23 mouse cellular contexts compared by ENCODE assay signal in the genomic region with DNA sequence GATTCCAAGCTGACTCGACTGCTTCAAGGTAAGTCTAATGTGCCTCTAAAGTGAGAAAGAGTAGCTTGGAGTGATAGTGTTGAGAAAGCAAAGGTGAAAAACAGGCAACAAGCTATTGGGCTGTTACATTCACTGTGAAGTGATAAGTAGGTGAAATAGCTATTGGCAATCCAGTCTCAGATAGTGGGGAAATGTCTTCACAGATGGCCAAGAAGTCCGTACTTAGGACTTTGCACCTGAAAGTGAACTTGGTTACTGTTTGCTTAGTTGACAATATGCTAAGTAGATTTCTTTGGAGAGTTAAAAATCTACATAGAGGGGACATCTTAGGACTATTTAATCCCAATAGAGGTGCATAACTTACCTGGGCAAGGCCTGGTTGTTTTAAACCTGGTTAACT. TPM values are rescaled to one million over a fixed set of nuclear protein-coding genes. Genes with fewer than 3 reads are reported as not detected.
"Had no signal": no experiment of that assay in that cellular context is flagged by ENCODE, and none has a peak within 500 bp of the region (broad histone marks: within the 10 kb centered on the region; RNA-seq: fewer than 3 reads in every experiment).

No protein-coding gene starts in this region.

- ATAC-seq: hindbrain, embryonic 16.5 days had no signal

- H3K9ac ChIP-seq: liver, embryonic 15.5 days; lung, embryonic 15.5 days had no signal

- H3K4me3 ChIP-seq: left cerebral cortex, adult 2 months; liver, embryonic 15.5 days; lung, embryonic 15.5 days had no signal

- H3K27ac ChIP-seq: kidney, postnatal 0 days; left cerebral cortex, adult 2 months; liver, embryonic 15.5 days; lung, embryonic 15.5 days; stomach, postnatal 0 days had no signal

- H3K4me2 ChIP-seq: liver, embryonic 11.5 days; liver, embryonic 15.5 days; lung, embryonic 15.5 days; midbrain, embryonic 11.5 days had no signal

- H3K4me1 ChIP-seq: liver, embryonic 15.5 days; lung, embryonic 15.5 days had no signal

- H3K9me3 ChIP-seq: liver, embryonic 15.5 days; lung, embryonic 15.5 days had no signal

- H3K27me3 ChIP-seq: liver, embryonic 15.5 days; lung, embryonic 15.5 days had no signal

- DNase-seq: layer of hippocampus, postnatal 36 days; lung, adult 18-20 months; lung, postnatal 14 days; lung, postnatal 4 days; midbrain, embryonic 14.5 days; right cerebral cortex, postnatal 14 days; right cerebral cortex, postnatal 4 days; thymus, adult 2 months; thymus, postnatal 14 days; thymus, postnatal 4 days had no signal

RNA-seq across cellular contexts. Expression of gene Arr3, which starts 59.5 kb away (rescaled TPM):
- polyA plus RNA-seq: kidney, postnatal 0 days; limb, embryonic 11.5 days; limb, embryonic 14.5 days; liver, embryonic 11.5 days; liver, embryonic 15.5 days; lung, embryonic 15.5 days; midbrain, embryonic 11.5 days; midbrain, embryonic 14.5 days; neural tube, embryonic 11.5 days; neural tube, embryonic 14.5 days; stomach, embryonic 14.5 days; stomach, postnatal 0 days; thymus, adult 2 months had no signal
